Mouse (Mus musculus) megakaryocyte, embryonic 14.5 days (primary cell): ENCODE results near the gene Sh2d4b. TPM values are rescaled to one million over a fixed set of nuclear protein-coding genes. Genes with fewer than 3 reads are reported as not detected.

ENCODE experiments used
- H3K27me3 ChIP-seq: replicated peaks from 2 replicates; pipeline ENCODE3; 2012; ENCODE audit warnings: inconsistent platforms
- H3K36me3 ChIP-seq: replicated peaks from 2 replicates; pipeline ENCODE3; 2012; ENCODE audit warnings: low read length, inconsistent platforms, mixed read lengths
- H3K4me1 ChIP-seq: 2 replicates; pipeline ENCODE4 v1.6.1; 2012; ENCODE audit warnings: inconsistent platforms
- H3K4me3 ChIP-seq: replicated peaks from 2 replicates; pipeline ENCODE3; 2012; ENCODE audit warnings: moderate library complexity, mild to moderate bottlenecking, inconsistent platforms
- H3K9me3 ChIP-seq: 2 replicates; pipeline ENCODE4 v1.6.1; 2012; ENCODE audit warnings: inconsistent platforms
- FLI1 ChIP-seq: IDR thresholded peaks from 2 replicates; pipeline ENCODE4 v1.6.1; 2012; ENCODE audit warnings: low read length, inconsistent platforms, mixed read lengths
- GATA1 ChIP-seq: IDR thresholded peaks from 3 replicates; pipeline ENCODE4 v1.6.1; 2012; ENCODE audit warnings: mixed read lengths, low read length, inconsistent platforms, borderline replicate concordance
- polyA plus RNA-seq: library from polyadenylated mRNA; stranded (reverse); fragments of >175 nt; gene quantifications from 2 replicates; pipeline ENCODE4 v1.2.3, GENCODE M21; 2012; ENCODE audit warnings: low replicate concordance; ENCODE audit not compliant: insufficient read depth

The Sh2d4b gene
- polyA plus RNA-seq, 1 experiment: 1.1 TPM

DNA sequence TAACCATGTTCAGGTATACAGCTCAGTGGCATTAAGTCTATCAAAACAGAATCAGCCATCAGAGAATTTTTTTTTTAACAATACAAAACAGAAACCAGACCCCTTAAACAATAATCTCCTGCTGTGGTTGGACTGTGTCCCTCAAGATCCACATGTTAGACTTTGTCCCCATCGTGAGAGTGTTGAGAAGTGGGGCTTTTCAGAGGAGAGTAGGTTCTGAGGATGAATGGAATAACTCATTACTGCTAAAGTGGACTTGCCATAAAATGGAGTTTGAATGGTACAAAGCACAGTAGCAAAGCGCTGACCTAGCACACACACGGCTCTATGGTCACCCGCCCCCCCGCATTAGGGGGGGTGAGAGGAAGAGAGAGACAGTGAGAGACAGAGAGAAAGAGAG lies 35.8 kb upstream of the Sh2d4b start:
- Histone ChIP-seq H3K27me3 (no peaks in the 10 kb centered on the region), H3K4me3 (no peak overlapping the region), H3K4me1 (peaks cover 100% of the 10 kb centered on the region), H3K36me3 (peaks cover 97% of the 10 kb centered on the region), H3K9me3 (no peaks in the 10 kb centered on the region)
- TF ChIP-seq GATA1 (no peak), FLI1 (no peak)

DNA sequence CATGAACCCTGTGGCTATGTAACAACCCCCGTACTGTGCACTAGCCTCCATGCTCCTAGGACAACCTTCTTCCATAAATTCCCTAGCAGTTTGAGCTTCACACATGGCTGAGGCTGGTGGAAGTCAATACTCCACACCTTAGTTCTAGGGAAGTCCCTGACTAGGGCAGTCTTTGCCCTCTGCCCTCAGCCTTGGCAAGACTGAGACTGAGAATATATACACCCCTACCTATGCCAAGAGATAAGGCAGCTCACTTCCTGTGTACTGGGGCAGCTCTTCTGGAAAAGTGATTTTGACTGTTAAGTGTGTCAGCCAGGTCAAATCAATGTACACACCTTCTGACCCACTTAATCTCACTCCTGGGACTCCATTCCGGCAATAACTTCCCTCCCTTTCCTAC lies 34.0 kb upstream of the Sh2d4b start:
- H3K4me1 ChIP-seq: peaks cover 100% of the 10 kb centered on the region

DNA sequence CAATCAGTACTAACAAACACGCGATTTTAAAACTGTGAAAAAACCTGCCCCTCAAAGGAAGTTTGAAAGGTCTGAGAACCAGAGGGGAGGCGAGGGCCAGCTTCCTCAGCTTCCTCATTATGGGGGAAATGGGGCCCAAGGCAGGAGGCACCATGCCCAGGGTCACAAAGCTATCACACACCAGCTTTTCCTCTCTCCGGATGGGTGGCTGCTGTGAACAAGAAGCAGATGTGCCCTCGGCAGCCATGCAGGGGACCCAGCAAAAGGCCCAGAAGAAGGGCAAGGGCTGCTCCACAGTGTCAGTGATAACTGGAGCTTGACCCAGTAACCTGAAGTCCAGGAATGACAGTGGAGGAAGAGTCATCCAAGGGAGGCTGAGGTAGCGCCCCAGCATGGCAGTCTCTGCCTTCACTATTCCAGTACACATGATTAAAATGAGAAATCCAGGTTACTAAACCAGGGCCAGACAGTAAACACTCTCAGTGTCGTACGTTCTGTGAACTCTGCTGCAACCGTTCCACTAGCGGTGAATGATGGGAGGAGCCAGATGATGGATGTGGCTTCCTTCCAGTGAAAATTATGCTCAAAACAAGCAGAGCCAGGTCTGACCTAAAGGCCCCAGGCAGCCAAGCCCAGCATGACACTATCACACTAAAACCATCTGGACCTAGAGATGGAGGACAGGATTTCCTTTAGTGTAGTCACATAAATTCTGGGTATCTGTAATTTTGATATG lies 31.5 kb upstream of the Sh2d4b start:
- Histone ChIP-seq H3K4me3 (peak overlapping the region; percentile 85), H3K4me1 (peaks cover 100% of the 10 kb centered on the region), H3K27me3 (no peaks in the 10 kb centered on the region), H3K36me3 (peaks cover 97% of the 10 kb centered on the region), H3K9me3 (no peaks in the 10 kb centered on the region)
- TF ChIP-seq FLI1 (no peak), GATA1 (no peak)

More for the DNA sequence above, 34.0 kb upstream of the Sh2d4b start:
- no peak for TF ChIP-seq GATA1
- no peak for TF ChIP-seq FLI1
- H3K27me3 ChIP-seq: no peaks in the 10 kb centered on the region
- peak overlapping the region; percentile 66 for H3K4me3 ChIP-seq
- no peaks in the 10 kb centered on the region for H3K9me3 ChIP-seq
- peaks cover 97% of the 10 kb centered on the region for H3K36me3 ChIP-seq

DNA sequence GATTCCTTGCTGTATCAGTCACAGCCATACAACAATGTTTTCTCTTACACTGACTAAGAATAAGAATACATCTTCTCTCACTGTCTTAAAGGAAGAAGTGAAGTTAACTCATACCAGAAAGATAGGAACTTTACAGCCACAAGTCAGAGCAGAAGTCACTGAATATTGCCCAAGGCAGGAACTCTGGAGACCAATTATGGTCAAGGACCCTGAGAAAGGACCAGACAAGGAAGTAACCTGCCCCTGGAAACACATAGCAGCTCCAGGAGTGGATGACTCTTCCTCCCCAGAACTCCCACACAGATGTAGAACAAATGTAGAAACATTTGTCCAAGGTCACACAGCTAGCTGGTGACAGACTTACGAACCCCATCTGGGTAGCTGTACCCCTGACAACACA lies 28.2 kb upstream of the Sh2d4b start:
- no peak overlapping the region for H3K4me3 ChIP-seq
- no peaks in the 10 kb centered on the region for H3K27me3 ChIP-seq
- TF ChIP-seq GATA1 (no peak), FLI1 (no peak)
- H3K9me3 ChIP-seq: no peaks in the 10 kb centered on the region
- H3K36me3 ChIP-seq: peaks cover 94% of the 10 kb centered on the region
- H3K4me1 ChIP-seq: peaks cover 100% of the 10 kb centered on the region

DNA sequence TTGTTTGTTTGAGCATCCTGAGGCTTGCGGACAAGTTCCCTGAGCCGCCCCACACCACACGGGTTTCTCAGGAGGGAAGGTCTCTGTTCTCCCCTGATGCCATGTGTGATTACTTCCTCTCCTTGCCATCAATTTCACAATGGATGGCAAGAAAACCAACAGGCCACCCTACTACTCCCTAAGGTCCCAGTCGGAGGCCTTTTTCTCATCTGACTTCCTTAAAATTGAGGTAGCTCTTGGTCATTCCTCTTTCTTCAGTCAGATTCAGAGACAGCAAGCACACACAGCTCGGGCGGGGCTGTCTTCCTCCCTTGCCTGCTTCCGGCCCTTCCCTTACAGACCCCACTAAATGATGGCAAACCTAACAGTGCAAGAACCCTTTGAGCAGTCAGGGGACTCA lies 26.5 kb upstream of the Sh2d4b start:
- Histone ChIP-seq H3K4me3 (no peak overlapping the region), H3K27me3 (no peaks in the 10 kb centered on the region), H3K36me3 (peaks cover 97% of the 10 kb centered on the region), H3K9me3 (no peaks in the 10 kb centered on the region), H3K4me1 (peaks cover 100% of the 10 kb centered on the region)
- no peak for TF ChIP-seq GATA1
- TF ChIP-seq FLI1: no peak

DNA sequence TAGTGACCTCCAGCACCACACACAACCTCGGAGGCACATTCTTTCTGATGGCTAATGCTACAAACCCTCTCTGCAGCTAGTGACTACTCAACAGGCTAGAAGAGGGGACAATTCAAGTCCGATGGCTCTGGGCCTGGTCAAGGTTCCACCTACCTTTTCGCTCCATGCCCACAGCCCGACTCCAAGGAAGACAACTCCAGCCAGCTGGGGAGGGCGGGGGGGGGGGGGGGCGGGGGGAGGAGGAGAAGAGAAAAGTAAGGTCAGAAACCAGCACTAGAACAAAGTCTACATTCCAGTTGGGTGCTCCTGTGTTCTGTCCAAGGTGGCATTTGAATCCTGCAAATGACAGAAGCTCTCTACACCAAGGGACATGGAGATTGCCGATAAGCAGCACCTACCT lies 25.4 kb upstream of the Sh2d4b start:
- no peak for TF ChIP-seq FLI1
- TF ChIP-seq GATA1: no peak
- peaks cover 97% of the 10 kb centered on the region for H3K36me3 ChIP-seq
- H3K27me3 ChIP-seq: no peaks in the 10 kb centered on the region
- H3K4me1 ChIP-seq: peaks cover 100% of the 10 kb centered on the region
- H3K4me3 ChIP-seq: no peak overlapping the region
- H3K9me3 ChIP-seq: no peaks in the 10 kb centered on the region

DNA sequence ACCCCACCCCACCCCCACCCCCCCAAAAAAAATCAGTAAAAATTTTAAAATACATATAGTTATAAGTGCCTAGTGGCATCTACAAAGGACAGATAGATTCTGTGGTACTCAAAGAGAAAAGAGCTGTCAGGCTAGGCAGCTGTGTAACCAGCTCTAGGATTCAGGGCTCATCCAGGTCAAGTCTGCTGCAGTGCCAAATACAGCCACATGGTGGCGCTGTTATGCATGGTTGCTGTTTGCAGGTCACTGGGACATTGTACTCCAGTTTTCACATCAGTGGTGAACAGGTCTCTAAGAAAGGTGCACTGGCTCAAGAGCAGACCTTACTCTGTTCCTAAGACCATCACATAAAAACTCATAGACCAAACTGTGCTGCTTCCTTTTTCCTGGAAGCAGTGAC lies 24.6 kb upstream of the Sh2d4b start:
- no peaks in the 10 kb centered on the region for H3K9me3 ChIP-seq
- no peaks in the 10 kb centered on the region for H3K27me3 ChIP-seq
- H3K4me3 ChIP-seq: peak overlapping the region; percentile 3
- TF ChIP-seq GATA1 (no peak), FLI1 (no peak)
- H3K36me3 ChIP-seq: peaks cover 97% of the 10 kb centered on the region
- H3K4me1 ChIP-seq: peaks cover 100% of the 10 kb centered on the region

DNA sequence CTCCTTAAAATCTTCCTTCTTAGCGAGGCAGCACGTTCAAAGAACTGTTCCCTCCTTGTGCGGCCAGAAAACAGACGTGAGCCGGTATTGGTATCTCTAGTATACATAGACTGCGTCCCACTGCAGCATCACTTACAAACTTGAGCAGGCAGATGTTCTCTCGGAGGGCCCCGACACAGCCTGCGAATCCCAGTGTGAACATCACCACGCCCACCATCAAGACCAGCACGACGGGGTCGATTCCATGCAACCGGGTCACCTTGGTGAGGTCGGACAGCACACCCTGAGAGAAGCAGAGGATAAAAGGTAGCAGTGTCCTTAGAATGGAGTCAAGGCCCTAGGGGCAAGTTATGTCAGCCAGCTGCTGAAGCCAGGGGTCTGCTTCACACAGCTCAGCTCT lies 23.6 kb upstream of the Sh2d4b start:
- Histone ChIP-seq H3K36me3 (peaks cover 91% of the 10 kb centered on the region), H3K9me3 (no peaks in the 10 kb centered on the region), H3K4me3 (no peak overlapping the region), H3K27me3 (no peaks in the 10 kb centered on the region), H3K4me1 (peaks cover 95% of the 10 kb centered on the region)
- TF ChIP-seq GATA1 (no peak), FLI1 (no peak)

DNA sequence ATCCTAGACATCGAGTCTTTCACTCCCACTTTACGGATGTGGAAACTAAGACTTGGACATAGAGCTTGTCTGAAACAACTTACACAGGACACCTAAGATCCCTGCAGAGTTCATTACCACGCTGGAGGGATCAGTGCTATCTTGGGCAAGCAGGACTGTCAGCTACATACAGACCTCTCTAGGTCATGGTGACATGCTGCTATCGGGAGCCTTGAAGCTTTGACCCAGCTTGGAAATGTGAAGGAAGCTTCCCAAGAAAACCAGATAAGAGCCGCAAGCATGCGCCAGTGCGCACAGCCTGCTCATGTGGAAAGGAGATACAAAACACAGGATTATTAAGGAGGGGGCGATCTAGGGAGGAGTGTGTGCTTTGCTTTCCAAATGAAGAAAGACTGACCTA lies 22.8 kb upstream of the Sh2d4b start:
- Histone ChIP-seq H3K4me1 (peaks cover 95% of the 10 kb centered on the region), H3K4me3 (no peak overlapping the region), H3K36me3 (peaks cover 91% of the 10 kb centered on the region), H3K9me3 (no peaks in the 10 kb centered on the region), H3K27me3 (no peaks in the 10 kb centered on the region)
- TF ChIP-seq GATA1: no peak
- no peak for TF ChIP-seq FLI1

DNA sequence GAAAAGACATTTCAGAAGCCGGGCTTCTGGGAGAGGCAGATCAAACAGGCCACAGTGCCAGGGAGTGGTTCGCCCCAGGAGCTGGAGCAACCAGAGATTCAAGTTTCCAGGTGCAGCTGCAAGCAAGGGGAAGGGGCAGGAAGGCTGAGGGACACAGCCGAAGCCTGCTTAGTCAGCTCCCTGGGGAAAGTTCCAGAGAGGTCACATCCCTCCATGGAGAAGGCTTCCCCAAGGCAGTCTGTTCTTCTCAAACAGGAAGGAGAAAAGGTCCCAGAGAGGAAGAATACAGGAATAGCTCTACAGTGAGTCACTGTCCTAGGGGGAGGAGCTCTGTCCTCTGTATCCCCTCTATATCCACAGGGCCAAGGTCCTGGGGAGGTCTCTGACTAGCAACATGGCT lies 21.6 kb upstream of the Sh2d4b start:
- Histone ChIP-seq H3K4me1 (peaks cover 95% of the 10 kb centered on the region), H3K27me3 (no peaks in the 10 kb centered on the region), H3K4me3 (no peak overlapping the region), H3K9me3 (no peaks in the 10 kb centered on the region), H3K36me3 (peaks cover 91% of the 10 kb centered on the region)
- TF ChIP-seq GATA1 (no peak), FLI1 (no peak)
